Mouse (Mus musculus): ENCODE results near the gene Angptl6. TPM values are rescaled to one million over a fixed set of nuclear protein-coding genes. Genes with fewer than 3 reads are reported as not detected.
A peak's percentile ranks its signal among the peaks of the same experiment; 100 is the strongest.

The Angptl6 gene
- polyA plus RNA-seq, 1 experiment from 2014 or later, result 5.0 TPM

- 84% methylated on average over 13 of the region's 13 CpGs for WGBS
- Histone ChIP-seq H3K9ac (no peak overlapping the region), H3K36me3 (peaks cover 78% of the 10 kb centered on the region), H3K27ac (replicated peaks) (no peak overlapping the region), H3K4me1 (peaks cover 29% of the 10 kb centered on the region), H3K27me3 (no peaks in the 10 kb centered on the region), H3K4me3 (replicated peaks) (no peak overlapping the region), H3K9me3 (replicated peaks) (no peaks in the 10 kb centered on the region), H3K4me2 (replicated peaks) (no peak overlapping the region)
- no peak for ATAC-seq (ENCODE audit: insufficient number of reproducible peaks, low FRiP score, low TSS enrichment, low read depth)
Measured at GRCm38 (mm10) chr9:20893590-20894343, 14.2 kb upstream of the Angptl6 start.

- Histone ChIP-seq H3K36me3 (peaks cover 78% of the 10 kb centered on the region), H3K9me3 (replicated peaks) (no peaks in the 10 kb centered on the region), H3K4me2 (replicated peaks) (no peak overlapping the region), H3K4me3 (replicated peaks) (no peak overlapping the region), H3K27me3 (no peaks in the 10 kb centered on the region), H3K27ac (replicated peaks) (no peak overlapping the region), H3K4me1 (peaks cover 30% of the 10 kb centered on the region), H3K9ac (no peak overlapping the region)
- WGBS, result 57% methylated on average over 5 of the region's 5 CpGs
- no peak for ATAC-seq (ENCODE audit: insufficient number of reproducible peaks, low FRiP score, low TSS enrichment, low read depth)
Measured at GRCm38 (mm10) chr9:20893069-20893468, 13.5 kb upstream of the Angptl6 start.

DNA sequence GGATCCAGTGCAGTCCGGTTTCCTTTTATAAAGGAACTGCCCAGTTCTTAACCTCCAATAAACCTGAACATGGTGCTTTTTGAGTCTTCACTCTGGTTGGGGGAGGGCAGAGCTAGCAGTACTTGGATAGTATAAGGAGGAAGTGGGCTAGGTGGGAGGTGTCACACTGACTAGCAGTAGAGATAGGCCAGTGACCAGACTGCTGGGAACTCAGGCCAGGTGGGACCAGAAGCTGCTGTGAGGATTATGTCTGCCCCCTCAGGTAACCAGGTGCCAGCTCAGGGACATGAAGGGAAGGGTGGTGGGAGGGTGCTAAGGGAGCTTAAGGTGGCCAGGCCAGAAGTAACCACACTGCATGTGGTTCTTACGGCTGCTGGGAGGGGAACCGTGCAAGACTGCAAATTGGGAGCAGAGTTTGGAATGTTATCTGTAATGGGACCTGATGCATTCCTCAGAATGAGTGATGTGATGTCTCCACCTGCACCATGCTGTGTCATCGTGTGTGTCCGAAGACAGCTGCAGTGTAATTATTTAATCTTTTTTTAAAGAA is 12.7 kb upstream of the Angptl6 start:
- no peak overlapping the region for H3K27ac ChIP-seq (replicated peaks)
- no peak overlapping the region for H3K4me3 ChIP-seq (replicated peaks)
- no peak overlapping the region for H3K4me2 ChIP-seq (replicated peaks)
- H3K9me3 ChIP-seq (replicated peaks), result no peaks in the 10 kb centered on the region
- H3K9ac ChIP-seq, result no peak overlapping the region
- peaks cover 78% of the 10 kb centered on the region for H3K36me3 ChIP-seq
- H3K4me1 ChIP-seq, result peaks cover 22% of the 10 kb centered on the region
- no peaks in the 10 kb centered on the region for H3K27me3 ChIP-seq
- no peak for ATAC-seq (ENCODE audit: insufficient number of reproducible peaks, low FRiP score, low TSS enrichment, low read depth)
- 61% methylated on average over 5 of the region's 5 CpGs for WGBS

DNA sequence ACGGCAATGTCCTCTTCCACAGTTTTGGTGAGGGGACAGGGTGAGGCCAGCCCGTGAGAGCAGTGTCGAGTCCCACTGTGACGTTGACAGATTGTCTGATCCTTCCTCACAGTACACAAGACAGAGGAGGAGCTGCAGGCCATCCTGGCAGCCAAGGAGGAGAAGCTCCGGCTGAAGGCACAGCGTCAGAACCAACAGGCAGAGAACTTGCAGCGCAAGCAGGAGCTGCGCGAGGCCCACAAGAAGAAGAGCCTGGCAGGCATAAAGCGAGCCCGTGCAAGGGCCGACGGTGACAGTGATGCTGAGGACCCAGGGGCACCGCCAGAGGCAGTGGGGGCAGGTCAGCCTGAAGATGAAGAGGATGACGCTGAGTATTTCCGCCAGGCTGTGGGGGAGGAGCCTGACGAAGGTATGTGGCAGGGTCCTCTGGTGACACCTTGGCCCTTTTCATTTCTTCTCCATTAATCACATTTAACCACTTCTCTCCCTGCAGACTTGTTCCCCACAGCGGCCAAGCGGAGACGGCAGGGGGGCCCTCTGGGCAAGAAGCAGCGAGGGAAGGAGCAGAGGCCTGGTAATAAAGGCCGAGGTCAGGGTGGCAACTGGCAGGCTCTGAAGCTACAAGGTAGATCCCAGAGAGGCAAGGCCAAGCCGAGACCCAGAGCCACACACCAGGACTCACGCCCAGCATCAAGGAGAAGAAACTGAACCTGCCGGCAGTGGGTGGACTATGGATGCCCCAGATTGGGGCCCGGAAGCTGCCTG is 12.0 kb upstream of the Angptl6 start:
- Histone ChIP-seq H3K4me3 (replicated peaks) (no peak overlapping the region), H3K9me3 (replicated peaks) (no peaks in the 10 kb centered on the region), H3K4me1 (peaks cover 16% of the 10 kb centered on the region), H3K27me3 (no peaks in the 10 kb centered on the region), H3K36me3 (peaks cover 73% of the 10 kb centered on the region), H3K9ac (no peak overlapping the region), H3K4me2 (replicated peaks) (no peak overlapping the region), H3K27ac (replicated peaks) (no peak overlapping the region)
- 76% methylated on average over 26 of the region's 26 CpGs for WGBS
- ATAC-seq (ENCODE audit: insufficient number of reproducible peaks, low FRiP score, low TSS enrichment, low read depth), result no peak

DNA sequence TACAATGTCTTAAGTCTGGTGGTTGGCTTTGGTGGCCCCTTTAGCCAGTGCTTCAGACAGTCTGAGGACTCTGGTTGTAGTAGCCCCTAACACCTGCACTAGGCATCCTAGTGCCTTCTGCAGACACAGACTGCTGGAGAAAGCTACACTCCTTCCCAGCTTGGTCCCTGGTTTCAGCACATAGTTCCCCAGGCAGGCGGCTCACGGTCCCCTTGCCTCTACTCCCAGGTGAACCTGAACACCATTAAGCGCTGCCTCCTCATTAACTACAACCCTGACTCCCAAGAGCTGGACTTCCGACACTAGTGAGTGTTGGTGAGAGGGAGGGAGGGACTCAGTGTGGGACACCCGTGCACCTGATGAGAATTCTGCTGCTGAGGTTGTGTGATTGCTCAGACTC is 10.9 kb upstream of the Angptl6 start:
- WGBS, result 91% methylated on average over 5 of the region's 5 CpGs
- no peak overlapping the region for H3K4me2 ChIP-seq (replicated peaks)

GRCm38 (mm10) chr9:20889185-20890141 is 9.9 kb upstream of the Angptl6 start:
- no peaks in the 10 kb centered on the region for H3K9me3 ChIP-seq (replicated peaks)
- peak overlapping the region; percentile 9; the same call in 1 of the 2 replicates for H3K9ac ChIP-seq
- peak overlapping the region; percentile 76 for H3K4me2 ChIP-seq (replicated peaks)
- H3K27ac ChIP-seq (replicated peaks), result no peak overlapping the region
- 71% methylated on average over 29 of the region's 29 CpGs for WGBS
- H3K4me3 ChIP-seq (replicated peaks), result peak overlapping the region; percentile 98
- H3K27me3 ChIP-seq, result no peaks in the 10 kb centered on the region
- H3K36me3 ChIP-seq, result peaks cover 53% of the 10 kb centered on the region
- ATAC-seq (ENCODE audit: insufficient number of reproducible peaks, low FRiP score, low TSS enrichment, low read depth), result no peak
- H3K4me1 ChIP-seq, result peaks cover 12% of the 10 kb centered on the region

More for the DNA sequence above, 10.9 kb upstream of the Angptl6 start:
- no peaks in the 10 kb centered on the region for H3K9me3 ChIP-seq (replicated peaks)
- peaks cover 12% of the 10 kb centered on the region for H3K4me1 ChIP-seq
- no peak overlapping the region for H3K9ac ChIP-seq
- ATAC-seq (ENCODE audit: insufficient number of reproducible peaks, low FRiP score, low TSS enrichment, low read depth), result no peak
- H3K27ac ChIP-seq (replicated peaks), result no peak overlapping the region
- no peaks in the 10 kb centered on the region for H3K27me3 ChIP-seq
- H3K36me3 ChIP-seq, result peaks cover 62% of the 10 kb centered on the region
- H3K4me3 ChIP-seq (replicated peaks), result no peak overlapping the region

GRCm38 (mm10) chr9:20888386-20888765 is 8.8 kb upstream of the Angptl6 start:
- ATAC-seq (ENCODE audit: insufficient number of reproducible peaks, low FRiP score, low TSS enrichment, low read depth), result peak; percentile 56; the same call in 1 of the 2 replicates
- peak overlapping the region; percentile 95 for H3K27ac ChIP-seq (replicated peaks)

GRCm38 (mm10) chr9:20887704-20888385 is 8.3 kb upstream of the Angptl6 start, which contains the start of gene Ppan:
Ppan (plus strand) TSS chr9:20888175.
- H3K9me3 ChIP-seq (replicated peaks), result no peaks in the 10 kb centered on the region
- H3K36me3 ChIP-seq, result peaks cover 36% of the 10 kb centered on the region
- H3K4me2 ChIP-seq (replicated peaks), result peak within 1 kb of the TSS; percentile 76
- H3K27me3 ChIP-seq, result no peaks in the 10 kb centered on the region
- under 1% methylated on average over 43 of the region's 43 CpGs for WGBS
- peak within 1 kb of the TSS; percentile 79 for H3K9ac ChIP-seq
- peak within 1 kb of the TSS; percentile 95 for H3K27ac ChIP-seq (replicated peaks)
- H3K4me1 ChIP-seq, result peaks cover 12% of the 10 kb centered on the region
- peak; percentile 94 for ATAC-seq (ENCODE audit: insufficient number of reproducible peaks, low FRiP score, low TSS enrichment, low read depth)
- peak within 1 kb of the TSS; percentile 98 for H3K4me3 ChIP-seq (replicated peaks)

More at GRCm38 (mm10) chr9:20888386-20888765, 8.8 kb upstream of the Angptl6 start:
- no peaks in the 10 kb centered on the region for H3K9me3 ChIP-seq (replicated peaks)
- WGBS, result under 1% methylated on average over 30 of the region's 30 CpGs
- H3K27me3 ChIP-seq, result no peaks in the 10 kb centered on the region
- peaks cover 42% of the 10 kb centered on the region for H3K36me3 ChIP-seq
- H3K4me1 ChIP-seq, result peaks cover 12% of the 10 kb centered on the region
- H3K9ac ChIP-seq, result peak overlapping the region; percentile 79
- H3K4me3 ChIP-seq (replicated peaks), result peak overlapping the region; percentile 98
- H3K4me2 ChIP-seq (replicated peaks), result peak overlapping the region; percentile 76

DNA sequence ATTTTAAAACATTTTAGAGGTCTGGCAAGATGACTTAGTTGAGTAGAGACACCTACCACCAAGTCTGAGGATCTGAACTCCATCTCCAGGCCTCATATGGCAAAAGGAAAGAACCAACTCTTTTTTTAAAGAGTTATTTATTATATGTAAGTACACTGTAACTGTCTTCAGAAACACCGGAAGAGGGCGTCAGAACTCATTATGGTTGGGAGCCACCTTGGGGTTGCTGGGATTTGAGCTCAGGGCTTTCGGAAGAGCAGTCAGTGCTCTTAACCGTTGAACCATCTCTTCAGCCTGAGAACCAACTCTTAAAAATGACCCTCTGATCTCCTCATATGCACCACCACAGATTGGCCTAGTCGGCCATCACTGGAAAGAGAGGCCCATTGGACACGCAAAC is 7.7 kb upstream of the Angptl6 start:
- no peak for ATAC-seq (ENCODE audit: insufficient number of reproducible peaks, low FRiP score, low TSS enrichment, low read depth)
- H3K27ac ChIP-seq (replicated peaks), result peak overlapping the region; percentile 95; the same call in 1 of the 2 replicates
- no peaks in the 10 kb centered on the region for H3K9me3 ChIP-seq (replicated peaks)
- H3K4me2 ChIP-seq (replicated peaks), result 0 out of 2 replicates have a peak overlapping the region, but pooled peaks have one; percentile 76
- H3K36me3 ChIP-seq, result peaks cover 30% of the 10 kb centered on the region
- WGBS, result 88% methylated on average over 6 of the region's 6 CpGs
- H3K9ac ChIP-seq, result no peak overlapping the region
- no peak overlapping the region for H3K4me3 ChIP-seq (replicated peaks)
- H3K27me3 ChIP-seq, result no peaks in the 10 kb centered on the region
- peaks cover 12% of the 10 kb centered on the region for H3K4me1 ChIP-seq

DNA sequence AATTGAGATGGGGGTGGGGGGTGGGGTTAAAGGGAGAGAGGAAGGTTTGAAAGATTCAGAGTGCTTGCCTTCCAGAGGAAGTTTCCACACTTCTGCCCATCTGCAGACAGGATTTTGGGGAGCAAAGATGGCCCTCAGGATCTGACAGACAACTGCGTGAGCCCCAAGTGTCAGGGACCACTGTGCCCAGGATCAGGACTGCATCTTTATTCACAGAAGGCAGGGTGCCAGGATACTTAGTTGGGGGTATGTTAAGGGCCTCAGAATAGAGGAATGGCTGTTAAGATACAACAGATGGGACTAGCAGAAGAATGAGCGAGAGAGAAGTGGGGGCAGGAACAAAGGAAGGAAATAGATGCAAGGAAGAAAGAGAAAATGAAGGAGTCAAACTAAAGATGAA is 7.0 kb upstream of the Angptl6 start:
- Histone ChIP-seq H3K4me1 (peaks cover 12% of the 10 kb centered on the region), H3K4me2 (replicated peaks) (no peak overlapping the region), H3K27me3 (no peaks in the 10 kb centered on the region), H3K36me3 (peaks cover 24% of the 10 kb centered on the region), H3K9ac (no peak overlapping the region), H3K27ac (replicated peaks) (no peak overlapping the region), H3K9me3 (replicated peaks) (no peaks in the 10 kb centered on the region), H3K4me3 (replicated peaks) (no peak overlapping the region)
- 94% methylated on average over 2 of the region's 2 CpGs for WGBS
- ATAC-seq (ENCODE audit: insufficient number of reproducible peaks, low FRiP score, low TSS enrichment, low read depth), result no peak

All from embryonic facial prominence, embryonic 15.5 days (tissue).